Mouse (Mus musculus): ENCODE data around the gene Fam173a.

- TF ChIP-seq POLR2A (IDR thresholded peaks at IDR 0.05; ENCODE audit: insufficient read depth, low read length) (no peak), CTCF (IDR thresholded peaks at IDR 0.05; ENCODE audit: low read depth, low read length) (no peak), EP300 (IDR thresholded peaks at IDR 0.05; ENCODE audit: insufficient read depth, low read depth, low read length) (no peak)
These were observed 35.0 kb upstream of the Fam173a start for GRCm38 (mm10) chr17:25827546-25828222.
